Mouse (Mus musculus) T-helper 17 cell (primary cell): ENCODE results near the gene P3h2.

Experiments used
- in situ Hi-C, 2 experiments: fragments of 300-600 bp; cut with MboI, MseI; formaldehyde crosslinking; loops; 1 replicate in 1 of 2; 2 replicates in 1 of 2; pipeline ENCODE4 v1.15.1; 2025; ENCODE audit warnings: high pct_unique_total_duplicates in 2 of 2

The P3h2 gene

DNA sequence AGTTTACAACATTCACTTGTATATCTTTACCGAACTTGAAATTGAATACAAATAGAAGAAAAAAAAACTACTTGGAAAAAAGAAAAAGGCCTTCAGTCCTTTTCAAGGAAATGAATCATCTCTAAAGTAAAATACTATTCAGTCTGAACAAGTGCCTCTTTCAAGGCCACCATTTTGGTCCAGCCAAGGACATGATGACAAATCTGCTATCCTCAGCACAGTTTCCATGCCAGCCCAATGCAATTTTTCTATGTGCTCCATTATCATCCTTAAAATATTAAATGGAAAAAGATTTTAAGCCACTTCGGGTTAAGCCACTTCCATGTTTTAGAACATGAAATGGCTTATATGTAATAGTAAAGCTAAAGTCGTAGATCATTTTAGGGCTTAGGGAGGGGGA lies 35.2 kb downstream of the P3h2 start:
- in situ Hi-C loops = no loop called here

GRCm38 (mm10) chr16:26065060-26065459 lies 40.5 kb downstream of the P3h2 start:
- in situ Hi-C loops = no loop called here

- in situ Hi-C loops = no loop called here
Measured at GRCm38 (mm10) chr16:26060239-26061085, 45.1 kb downstream of the P3h2 start.

DNA sequence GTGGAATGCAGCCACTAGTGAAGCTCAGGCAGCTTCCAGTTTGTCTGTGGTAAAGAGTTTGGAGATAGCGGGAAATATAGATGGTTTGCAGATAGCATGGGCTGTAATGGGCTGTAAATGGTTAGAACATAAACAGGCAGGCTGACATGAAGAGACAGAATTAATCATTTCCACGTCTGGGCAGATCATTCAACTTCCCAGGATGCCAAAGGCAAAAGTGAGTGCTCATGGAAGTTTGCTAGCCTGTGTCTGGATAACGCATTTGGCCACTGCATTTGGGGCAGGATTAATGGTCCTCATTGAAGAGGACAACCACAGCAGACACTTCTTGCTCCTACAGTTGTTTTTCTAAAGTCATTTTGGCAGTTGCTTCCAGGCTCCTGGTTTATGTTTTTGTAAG lies 52.0 kb downstream of the P3h2 start:
- in situ Hi-C loops = no loop called here

DNA sequence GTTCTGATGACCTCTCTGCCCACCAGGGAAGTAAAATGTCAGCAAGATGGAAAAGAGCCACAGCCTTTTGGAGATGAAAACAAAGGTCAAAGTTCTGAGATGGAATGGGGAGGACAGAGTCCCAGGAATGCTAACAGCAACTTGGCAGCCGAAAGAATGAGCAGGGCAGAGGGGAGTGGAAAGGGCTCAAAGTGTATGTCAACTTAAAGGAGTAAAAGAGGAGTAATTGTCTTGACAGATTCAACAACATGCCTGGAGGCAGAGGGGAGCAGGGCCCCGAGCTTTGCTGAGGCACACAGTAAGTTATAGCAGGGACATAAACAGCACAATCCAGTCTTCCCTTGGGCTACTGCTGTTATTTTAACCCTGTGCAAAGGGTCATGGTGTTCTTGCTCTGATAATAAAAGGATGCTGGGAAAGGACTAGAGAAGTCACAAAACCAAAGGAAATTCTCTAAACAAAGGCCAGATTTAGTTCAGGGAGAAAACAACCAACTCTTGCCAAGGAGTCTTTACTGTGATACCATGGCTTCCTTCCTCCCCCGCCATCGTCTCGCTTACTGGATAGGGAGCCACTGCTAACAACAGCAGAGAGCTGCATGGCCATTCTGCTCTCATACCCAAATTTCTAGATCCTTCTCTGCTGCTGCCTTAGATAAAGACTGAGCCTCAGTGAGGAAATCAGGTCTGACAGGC lies 56.0 kb downstream of the P3h2 start:
- in situ Hi-C loops = no loop called here

GRCm38 (mm10) chr16:26047870-26048269 lies 57.7 kb downstream of the P3h2 start:
- in situ Hi-C loops = no loop called here

- in situ Hi-C loops = no loop called here
Measured at GRCm38 (mm10) chr16:26047396-26047795, 58.2 kb downstream of the P3h2 start.

DNA sequence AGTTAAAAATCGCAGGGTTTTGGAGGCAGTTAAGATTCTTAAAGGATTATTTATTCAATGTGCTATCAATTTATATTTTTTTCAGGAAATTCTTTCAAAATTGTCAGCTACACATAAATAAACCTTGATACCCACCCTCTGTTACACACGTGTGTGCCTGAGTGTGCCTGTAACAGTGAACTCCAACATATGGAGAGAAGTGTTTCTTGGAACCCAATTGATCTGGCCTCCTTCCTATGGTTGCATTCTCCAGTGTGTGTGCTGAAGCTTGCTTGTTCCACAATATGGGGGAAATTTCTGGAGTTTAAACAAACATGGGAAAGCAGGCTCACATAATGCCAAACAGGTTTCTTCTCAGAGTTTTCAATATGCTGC lies 63.7 kb downstream of the P3h2 start:
- in situ Hi-C loops = no loop called here

DNA sequence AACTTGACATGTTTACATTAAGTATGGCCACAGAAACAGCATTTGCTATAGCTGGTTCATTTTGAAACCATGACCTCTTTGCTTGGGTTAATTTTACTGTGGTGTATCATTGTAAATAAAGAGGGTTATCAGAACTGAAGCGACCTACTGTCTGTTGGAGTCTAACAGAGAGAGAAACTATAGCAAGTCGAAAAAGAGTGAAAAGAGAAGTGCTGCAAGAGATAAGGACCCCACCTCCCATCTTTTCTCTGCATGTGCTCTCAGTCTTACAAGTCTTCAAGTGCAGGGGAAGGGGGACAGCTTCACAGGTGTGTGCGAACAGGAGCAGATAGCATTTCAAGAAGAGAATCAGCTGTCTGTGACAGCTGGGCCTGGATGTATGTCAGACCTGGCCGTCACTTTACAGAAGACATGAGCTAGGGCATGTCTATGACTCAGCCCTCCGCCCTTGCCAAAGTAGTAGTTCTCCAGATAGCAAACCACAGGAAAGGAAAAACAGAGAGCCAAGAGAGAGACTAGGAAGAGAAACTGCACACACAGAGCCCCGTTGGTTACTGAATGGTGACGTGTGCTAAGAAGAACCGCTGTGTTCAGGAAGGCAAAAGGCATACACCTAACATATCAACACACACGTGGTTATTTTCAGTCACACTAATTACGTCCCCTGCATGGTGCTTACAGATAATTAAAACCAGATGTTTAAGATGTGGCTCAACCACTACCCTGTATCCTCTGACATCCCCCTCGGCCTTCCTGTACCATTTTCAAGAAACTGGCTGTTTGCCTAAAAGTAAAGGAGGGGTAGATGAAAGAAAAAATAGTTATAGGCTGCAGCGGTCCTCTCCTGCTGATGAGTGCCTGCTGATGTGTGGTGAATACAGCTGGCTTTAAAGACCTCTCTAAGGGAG lies 64.3 kb downstream of the P3h2 start:
- in situ Hi-C loops = no loop called here

DNA sequence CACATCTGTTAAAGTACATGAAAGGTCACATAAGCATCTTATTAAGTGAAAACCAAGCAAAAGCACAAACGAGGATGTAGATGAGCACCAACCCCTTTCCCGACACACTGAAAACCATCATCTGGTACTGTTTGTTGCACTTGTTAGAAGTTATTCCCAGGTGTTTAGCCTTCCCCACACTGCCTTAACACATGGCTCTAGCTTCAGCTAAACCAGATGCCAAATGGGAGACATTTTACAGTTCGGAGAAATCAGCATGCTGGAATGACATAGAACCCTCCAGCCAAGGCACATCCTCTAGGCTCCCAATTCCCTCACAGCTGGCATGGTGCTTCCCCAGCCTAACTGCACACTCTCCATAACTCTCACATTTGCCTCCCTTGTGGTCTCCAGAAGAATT lies 66.3 kb downstream of the P3h2 start:
- in situ Hi-C loops = no loop called here

- in situ Hi-C loops = no loop called here
Measured at GRCm38 (mm10) chr16:26035525-26035924, 70.1 kb downstream of the P3h2 start.

DNA sequence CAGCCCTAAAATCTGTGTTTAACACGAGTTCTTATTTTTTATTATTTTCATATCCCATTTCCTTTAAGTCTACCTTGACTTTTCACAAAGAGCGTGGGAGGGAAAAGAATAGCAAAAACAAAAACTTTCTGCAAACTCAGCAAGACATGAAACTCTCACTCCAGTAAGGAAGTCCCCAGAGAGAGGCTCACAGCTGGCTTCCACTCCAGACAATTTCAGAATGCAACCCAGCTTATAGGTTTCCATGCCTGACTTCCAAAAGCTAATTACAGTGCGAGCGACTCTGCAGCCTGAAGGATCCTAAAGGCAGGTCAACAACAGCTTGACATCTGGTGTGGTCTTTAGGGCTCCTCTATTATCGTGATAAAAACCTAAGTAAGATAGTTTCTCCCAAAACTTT lies 70.5 kb downstream of the P3h2 start:
- in situ Hi-C loops = no loop called here

DNA sequence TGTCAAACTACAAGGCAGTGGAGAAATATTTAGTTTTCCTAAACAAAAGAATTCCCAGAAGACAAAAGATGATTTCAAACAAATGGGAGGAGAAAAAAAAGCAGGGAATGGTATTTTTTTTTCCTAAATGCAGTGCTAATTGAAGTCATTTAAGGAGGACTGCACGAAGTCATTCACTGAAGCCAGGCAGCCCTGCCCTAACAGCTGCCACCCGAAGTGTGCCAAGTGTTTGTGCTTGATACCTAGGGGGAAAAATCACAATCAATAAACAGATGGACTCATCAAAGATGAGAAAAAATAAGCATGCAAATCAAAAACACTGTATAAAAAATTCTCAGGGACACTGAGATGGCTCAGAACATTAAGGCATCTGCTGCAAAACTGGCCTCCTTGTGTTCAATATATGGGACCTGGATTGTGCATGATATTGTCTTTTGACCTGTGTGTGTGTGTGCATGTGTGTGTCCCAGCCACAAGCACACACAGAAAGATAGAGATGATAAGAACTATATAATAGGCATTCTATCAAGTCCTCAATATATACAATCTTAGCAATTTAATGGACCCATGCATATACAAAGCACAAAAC lies 76.1 kb downstream of the P3h2 start:
- in situ Hi-C loops = no loop called here

DNA sequence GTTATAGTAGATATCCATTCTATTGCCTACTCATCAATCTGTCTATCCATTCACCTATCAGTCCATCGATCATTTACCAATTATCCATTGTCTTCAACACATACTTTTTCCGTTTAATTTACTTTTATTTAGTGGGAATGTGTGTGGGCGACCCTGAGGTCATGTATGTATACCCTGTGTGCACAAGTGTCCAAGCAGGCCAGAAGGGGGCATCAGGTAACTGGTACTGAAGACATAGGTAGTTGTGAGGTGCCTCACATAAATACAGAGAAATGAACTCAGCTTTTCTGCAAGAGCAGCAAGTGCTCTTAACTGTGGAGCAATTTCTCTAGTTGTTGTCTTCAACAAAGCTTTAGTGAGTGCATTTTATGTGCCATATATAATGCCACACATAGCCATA lies 79.2 kb downstream of the P3h2 start:
- in situ Hi-C loops = no loop called here

GRCm38 (mm10) chr16:26024543-26024942 lies 81.0 kb downstream of the P3h2 start:
- in situ Hi-C loops = no loop called here

- in situ Hi-C loops = no loop called here
Measured at GRCm38 (mm10) chr16:26023352-26023751, 82.2 kb downstream of the P3h2 start.

DNA sequence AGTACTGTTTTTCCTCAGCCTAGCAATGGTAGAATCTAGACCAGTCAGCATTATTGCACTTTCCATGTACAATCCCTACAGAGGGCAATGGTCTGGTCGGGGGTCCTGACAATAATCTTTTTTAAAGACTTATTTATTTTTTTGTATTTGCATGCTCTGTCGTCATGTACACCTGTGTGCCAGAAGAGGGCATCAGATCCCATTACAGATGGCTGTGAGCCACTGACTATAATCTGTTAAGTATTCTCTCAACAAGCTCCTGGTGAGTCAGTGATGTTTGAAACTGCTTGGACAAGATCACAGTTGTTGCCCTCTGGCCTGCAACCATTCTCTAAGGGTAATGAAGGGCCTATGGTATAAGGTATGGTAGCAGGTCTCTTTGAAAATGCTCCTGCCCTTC lies 83.8 kb downstream of the P3h2 start:
- in situ Hi-C loops = no loop called here

DNA sequence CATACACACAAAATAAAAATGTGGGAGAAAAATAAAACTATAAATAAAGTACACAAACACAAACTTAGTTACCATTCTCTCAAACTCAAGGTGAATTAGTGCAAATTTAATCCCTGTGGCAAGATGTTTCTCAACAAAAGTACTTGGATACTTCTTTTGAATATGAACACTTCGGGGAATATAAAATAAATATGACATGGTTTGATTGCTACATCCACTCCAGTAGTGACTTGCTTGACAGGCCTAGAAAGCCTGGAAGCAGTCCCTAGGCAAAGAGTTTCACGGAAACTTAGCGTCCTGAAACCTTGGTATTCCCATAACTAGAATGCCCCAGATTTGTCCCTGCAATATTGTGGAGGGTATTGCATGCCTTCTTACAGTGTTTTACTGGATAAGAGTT lies 99.8 kb downstream of the P3h2 start:
- in situ Hi-C loops = no loop called here

DNA sequence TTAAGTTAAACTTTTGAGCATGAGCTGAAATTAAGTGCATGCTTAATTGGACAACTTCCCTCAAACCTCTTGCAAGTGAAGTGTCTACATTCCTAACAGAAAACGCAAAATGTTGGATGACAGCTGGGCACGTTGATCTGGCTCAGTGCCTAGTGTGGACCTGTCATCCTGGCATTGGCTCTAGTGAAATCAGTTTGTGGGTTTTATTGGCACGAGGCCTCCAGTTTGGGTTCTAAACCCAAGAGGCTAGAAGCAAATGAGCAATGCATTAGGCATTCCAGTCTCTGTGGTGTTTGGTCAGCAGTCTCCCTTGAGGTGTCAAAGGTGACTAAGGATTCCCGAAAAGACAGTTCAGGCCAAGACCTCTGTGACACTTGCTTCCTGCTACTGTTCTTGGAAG lies 102.3 kb downstream of the P3h2 start:
- in situ Hi-C loops = no loop called here

- in situ Hi-C loops = no loop called here
Measured at GRCm38 (mm10) chr16:26002848-26003247, 102.7 kb downstream of the P3h2 start.

DNA sequence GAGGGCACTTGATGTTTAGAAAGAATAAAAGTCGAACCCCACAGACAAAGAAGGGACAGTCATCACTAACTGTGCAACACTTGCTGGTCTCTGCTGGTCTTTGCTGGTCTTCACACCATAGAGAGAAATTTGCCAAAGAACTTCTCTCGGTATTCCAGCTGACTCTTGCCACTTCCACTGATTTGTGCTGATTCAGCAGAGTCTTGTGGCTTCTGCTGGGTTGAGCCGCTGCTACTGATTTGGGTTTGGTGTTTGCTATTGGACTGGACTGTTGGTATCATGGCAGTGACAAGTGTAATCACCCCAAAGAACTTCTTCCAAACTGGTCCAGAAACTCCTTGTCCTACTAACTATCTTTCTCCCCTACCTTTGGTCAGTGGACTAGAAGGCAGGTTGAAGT lies 111.0 kb downstream of the P3h2 start:
- in situ Hi-C loops = loop anchor here in 1 of 2 experiments (5.0 kb wide), 1 partner anchor 67 kb away; no protein-coding TSS in a partner anchor

DNA sequence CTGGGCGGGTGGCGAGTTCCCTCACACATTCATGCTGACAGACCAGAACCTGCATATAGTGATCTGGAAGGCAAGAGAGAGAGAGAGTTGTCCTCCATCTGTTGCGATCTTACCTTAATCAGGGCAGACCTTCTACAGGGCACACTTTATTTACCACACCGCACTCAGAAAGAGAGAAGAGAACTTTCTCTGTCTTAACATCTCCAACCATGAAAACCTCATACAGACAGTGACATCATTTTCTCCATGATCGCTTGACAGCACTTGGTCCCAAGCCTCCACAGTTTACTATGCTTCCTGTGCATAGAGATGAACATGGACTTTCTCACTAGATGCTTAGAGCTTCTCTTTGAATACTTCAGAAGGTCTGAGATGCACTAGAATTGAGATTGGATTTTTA lies 118.4 kb downstream of the P3h2 start:
- in situ Hi-C loops = no loop called here
